Mouse (Mus musculus) cerebellum, adult 9-10 months (tissue): ENCODE measurements around the gene Pdlim1.
"Not testable (repeated sequence)": the region's sequence is repeated elsewhere in the genome, so short reads cannot be mapped to it uniquely, and the experiment has no call there.

Source experiments
- DNase-seq: peaks from one replicate; pipeline ENCODE4 v3.0.0; 2022

The Pdlim1 gene

DNA sequence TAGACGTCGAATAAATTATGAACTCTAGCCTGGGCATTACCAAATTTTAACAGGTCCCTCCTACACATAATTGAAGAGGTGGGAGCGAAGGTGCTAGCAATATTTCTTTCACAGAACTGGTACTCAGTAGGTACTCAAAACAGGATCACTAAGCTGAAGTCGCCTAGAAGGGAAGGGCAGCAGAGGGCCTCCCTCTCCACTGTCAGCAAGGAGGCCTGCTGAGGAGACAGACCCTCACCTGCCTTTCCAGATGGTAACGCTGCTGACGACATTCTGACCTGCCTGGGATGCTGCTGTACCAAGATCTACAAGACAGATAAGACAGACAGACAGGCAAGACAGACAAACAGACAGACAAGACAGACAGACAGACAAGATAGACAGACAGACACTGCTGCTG is 31.3 kb downstream of the Pdlim1 start:
- DNase-seq, result no peak

DNA sequence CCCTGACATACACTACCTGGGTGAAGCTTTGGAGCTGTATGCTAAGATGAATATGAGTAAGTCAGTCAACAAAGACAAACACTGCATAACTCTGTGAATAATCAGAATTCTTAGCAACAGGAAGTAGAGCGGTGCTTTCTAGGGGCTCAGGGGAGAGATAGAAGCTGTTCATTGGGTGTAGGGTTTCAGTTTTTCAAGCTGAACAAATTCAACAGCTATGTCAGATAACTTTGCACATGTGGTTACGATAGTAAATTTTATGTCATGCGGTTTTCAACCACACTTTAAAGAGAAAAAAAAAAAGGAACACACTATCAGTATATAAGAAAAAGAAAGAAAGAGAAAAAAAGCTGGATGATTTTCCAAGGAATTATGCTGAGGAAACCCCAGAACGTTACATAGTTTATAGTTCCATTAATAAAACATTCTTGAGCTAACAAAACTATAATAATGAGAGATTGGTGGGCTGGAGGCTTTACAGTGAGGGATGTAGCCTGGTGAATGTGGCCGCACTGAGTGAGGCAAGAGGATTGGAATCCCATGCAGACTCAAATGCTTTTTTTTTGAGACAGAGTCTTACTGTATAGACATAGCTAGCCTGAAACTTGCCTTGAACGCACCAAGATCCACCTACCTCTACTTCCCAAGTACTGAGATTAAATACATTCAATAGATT is 33.3 kb downstream of the Pdlim1 start:
- no peak for DNase-seq

DNA sequence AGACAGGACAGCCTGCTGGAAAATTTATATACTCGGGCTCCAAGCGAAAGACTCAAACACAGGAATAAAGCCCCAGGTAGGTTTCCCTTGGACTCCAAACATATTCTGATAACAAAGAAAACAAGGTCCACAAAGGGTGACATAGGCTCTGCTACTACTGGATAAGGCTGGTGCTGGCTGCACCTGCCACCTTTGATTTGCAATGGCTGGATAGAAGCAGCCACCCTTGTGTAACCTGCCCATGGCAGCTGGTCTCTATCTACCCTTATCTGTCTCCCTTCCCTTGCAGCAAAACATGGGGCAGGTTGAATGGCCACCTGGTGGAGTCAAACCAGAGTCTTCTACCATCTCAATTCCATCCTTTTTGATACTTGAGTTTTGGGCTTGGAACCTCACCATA is 39.1 kb downstream of the Pdlim1 start:
- no peak for DNase-seq

DNA sequence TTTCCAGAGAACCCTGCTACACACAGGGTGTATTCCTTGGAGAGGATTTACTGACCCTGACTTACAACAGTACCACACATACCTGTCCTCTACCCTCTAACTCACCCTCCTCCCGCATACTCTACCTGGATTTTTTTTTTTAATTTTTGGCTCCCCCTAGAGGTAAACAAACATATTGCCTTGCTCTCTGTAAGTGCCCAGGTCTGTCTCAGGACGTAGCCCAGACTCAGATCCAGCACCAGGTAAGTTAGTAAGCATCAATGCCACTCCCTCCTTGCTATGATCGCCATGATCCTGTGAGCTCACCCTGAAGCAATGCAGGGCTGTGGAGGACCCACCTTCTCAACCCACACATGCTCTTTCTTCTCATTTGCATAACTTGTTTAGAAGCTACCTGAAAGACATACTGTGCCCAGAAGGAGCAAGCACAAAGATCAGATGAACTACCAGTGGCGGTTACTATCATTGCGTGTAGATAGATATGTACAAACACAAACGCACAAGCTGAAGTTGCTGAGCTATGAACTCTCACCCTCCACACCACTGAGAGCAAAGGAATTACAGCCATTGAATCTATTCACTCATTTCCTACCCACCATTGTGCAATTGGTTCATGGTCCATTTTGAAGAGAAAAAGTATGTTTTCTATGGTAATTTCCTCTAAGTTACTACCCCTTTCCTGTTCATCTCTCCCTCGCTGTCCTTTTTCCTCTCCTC is 39.7 kb downstream of the Pdlim1 start:
- DNase-seq, result no peak

DNA sequence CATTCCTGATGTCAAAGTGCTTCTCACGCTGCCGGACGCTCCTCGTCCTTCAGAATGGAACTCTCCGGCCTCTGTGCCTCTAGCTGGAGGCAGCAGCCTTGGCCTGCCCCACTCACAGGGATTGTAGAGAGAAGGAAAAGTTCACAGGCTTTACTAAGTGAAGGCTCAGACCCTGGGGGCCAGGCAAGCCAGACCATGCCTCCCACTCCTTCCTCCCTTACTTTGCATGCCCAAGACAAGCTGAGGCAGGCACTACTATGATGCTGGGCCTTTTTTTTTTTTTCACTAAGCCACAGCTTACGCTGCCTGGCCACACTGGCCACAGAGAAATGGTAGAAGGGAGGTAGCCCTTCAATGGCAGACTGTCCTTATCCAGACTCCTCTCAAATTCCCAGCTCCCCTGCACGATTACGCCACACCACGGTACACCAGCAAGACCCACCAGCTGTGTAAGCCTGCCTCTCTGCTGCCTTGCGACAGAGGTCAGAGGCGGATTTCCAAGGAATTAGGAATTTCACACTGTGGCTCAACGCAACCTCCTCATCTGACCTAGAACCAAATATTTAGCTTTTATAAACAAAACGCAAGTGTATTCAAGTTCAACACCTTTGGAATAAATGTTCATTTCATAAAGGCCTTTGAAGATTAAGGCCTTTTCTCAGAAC is 40.4 kb downstream of the Pdlim1 start:
- DNase-seq, result no peak

DNA sequence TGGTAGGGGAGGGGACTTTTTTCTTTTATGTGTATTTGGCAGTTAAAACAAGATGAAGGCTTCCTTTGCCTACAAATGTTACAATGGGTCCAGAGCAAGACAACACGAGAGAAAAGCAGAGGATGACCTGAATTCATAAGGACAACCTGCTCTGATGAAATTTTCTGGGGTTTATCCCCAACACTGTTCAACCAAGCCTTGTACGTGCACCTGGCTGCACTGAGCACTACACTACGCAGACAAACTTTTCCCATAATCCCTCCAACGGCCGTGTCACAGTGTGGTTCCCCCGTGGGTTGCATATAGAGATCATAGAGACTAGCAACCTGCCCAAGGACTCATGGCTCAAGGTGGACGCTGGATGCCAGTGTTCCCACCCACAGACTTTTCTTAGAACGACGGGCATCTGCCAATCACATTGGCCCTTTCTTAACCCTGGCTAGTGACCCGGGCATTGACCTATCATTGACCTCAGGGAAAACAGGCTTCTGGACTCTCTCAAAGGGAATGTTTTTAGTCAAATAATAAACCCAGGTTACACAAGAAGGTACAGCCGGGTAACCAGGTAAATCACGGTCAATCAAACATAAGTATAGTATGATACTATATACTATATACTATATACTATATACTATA is 45.0 kb downstream of the Pdlim1 start:
- DNase-seq, result no peak

DNA sequence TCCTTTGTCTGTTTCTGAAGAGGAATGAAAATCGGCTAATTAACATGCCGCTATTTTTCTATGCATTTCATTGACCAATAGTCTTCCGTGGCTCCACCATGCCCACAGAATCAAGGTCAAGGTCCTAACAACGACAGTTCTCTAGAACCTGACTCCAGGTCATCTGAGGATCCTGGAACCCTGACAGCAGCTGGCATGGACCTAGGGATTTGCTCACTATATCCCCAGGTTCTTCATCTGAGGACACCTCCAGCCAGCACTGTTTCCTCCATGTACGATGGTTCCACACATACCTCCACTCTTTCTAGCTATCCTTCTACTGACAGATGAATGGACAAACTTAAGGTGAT is 45.9 kb downstream of the Pdlim1 start:
- DNase-seq, result no peak

DNA sequence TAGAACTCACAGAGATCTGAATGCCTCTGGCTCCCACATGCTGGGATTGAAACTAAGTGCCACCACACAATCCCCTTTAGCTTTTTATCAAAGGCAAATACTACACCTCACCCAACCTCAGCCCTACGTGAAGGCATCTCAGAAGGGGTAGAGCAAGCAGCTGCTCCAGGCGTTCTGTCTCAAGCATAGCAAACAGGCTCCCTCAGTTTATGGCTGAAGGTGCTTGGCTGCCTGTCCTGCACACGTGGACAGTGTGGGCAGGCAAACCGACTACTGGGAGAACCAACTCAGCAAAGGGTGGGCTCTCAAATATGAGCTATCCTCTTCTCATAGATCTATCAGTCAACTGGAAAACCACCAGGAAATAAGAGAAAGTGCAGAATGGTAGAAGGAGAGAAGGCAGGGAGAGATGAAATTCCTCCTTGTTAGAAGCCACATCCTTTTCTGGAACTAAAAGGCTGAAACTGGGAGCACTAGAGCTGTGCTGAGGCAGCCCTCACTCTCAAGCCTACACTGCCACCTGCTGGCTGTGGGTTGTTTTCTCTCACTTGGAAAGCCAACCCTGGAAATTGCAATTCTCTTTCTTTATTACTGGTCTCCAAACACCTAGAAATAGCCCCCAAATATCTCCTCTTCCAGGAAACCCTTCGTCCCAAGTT is 46.4 kb downstream of the Pdlim1 start:
- peak; percentile 43 for DNase-seq

DNA sequence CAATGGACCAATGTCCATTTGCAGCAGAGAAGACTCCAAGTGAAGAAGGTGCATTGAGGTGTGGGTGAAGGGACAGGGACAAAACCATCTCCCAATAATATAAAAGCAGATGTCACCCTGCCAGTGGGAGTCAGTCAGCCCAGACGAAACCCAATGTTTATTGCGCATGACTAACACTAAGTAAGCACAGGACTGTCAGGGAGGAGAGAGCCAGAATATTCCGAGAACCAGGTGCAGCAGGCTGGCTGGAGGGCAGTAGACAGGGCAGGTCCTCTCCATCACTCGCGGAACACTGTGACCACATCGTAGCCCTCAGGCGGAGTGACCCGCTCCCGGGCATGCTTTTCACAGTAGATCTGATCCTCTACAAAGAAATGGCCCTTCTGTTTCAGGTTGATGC is 49.3 kb downstream of the Pdlim1 start:
- not testable (repeated sequence) for DNase-seq

DNA sequence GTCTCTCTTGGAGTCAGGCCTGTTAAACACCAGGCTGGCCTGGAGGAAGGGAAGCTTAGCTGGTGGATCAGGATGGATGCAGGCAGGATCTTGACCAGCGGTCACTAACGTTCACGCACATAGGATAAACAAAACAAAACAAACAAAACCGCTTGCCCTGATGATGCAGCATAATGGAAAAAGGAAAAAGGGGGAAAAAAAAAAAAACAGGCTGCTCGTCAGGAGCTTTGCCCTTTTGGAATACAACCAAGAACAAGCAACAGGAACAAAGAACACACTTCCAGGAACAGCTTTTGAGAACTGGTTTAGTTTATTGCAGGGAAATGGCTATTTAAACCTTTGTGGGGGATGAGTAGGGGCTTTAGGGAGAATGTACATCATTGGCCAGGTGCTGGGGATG is 50.8 kb downstream of the Pdlim1 start:
- DNase-seq, result no peak

DNA sequence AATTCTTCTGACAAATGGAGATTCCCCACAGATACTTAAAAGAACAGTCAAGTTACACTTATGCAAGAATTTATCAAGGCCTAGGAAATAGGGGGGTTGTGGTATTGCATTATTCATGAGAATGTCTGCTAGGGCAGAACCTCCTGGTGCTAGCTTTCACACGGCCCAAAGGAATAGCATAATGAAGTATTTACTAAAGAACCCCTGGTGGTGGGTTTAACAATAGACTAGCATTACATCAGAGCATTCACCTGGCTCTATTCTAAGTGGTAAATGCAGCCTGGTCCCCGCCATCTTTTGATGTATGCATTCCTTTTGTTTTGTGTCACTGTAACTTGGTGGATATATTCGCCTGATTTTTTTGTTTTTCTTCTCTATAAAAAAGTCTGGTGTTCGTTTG is 68.7 kb downstream of the Pdlim1 start:
- not testable (repeated sequence) for DNase-seq

DNA sequence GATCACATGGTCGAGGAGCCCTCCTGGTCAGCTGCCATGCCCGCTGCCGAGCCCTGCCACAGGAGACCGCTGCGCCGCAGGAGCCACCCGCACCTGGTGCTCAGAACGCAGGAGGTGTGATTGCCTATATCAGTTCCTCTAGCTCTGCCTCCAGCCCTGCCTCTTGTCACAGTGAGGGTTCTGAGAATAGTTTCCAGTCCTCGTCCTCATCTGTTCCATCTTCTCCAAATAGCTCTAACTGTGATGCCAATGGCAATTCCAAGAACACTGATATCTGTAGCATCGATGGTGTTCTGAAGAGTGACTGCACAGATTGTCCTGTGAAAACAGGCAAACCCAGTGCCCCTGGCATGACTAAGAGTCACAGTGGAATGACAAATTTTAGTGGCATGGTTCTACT is 81.0 kb downstream of the Pdlim1 start:
- no peak for DNase-seq

DNA sequence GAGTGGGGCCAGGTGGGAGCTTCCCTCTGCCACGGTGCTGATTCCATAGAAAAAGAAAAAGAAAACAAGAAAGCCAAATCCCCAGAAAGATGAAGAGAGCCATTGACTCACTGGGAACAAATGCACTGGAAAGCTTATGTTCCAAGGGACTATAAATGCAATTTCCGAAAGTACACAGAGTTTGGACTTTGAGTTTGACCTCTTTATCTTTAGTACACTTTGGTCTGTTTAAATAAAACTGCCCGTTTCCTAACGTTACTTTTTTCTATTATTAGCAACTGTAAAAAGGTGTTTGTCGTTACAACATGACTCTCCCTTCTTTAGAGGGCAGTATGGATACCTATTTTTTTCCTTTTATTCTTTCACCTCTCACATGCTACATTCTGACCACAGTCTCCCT is 84.5 kb downstream of the Pdlim1 start, which contains the start of gene Cyp2c70:
Gene Cyp2c70, minus strand, starts transcription at position 174 of the 400 bp plus-strand sequence.
- DNase-seq, result no peak

DNA sequence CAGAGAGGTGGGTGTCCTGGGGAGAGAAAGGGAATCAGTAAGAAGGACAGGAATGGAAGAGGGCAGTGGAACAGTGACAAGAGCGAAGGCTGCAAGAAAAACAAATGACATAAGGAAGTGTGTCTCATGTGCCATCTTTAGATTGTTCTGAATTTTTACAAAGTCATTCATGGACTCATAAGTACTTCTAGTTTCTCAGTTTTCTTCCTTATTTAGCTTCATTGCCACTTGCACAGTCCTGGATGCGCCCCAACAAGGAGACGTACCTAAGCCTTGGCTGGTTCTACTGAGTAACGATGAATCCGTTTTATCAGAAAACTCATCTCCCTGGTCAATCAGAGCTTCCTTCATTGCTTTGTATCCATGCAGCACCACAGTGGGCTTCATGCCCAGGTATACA is 88.0 kb downstream of the Pdlim1 start:
- no peak for DNase-seq

DNA sequence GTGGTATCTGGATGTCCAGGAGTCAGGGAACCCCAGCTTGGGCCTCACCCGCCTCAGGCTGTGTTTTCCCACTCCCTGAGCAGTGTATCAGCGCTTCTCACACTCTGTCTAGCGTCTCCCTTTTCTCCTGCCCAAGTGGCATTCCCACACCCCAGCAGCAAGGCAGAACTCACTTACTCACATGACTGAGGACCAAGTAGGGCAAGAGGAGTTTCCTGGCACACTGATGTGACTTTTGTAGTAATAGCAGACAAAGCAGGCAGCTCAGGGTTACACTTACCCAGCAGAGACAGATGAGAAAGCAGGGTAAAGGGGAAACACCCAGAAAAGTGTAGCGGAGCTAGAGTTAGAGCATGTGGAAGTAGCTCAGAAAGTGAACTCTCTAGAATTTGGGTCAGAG is 93.3 kb downstream of the Pdlim1 start:
- no peak for DNase-seq
